8 mouse cellular contexts compared by ENCODE assay signal in genomic region chr3:51888662-51889433, GRCm38 (mm10).
DNase-seq lines count a peak whose midpoint lies in the region; ATAC-seq and TF ChIP-seq lines count a peak whose summit lies in the region.

No protein-coding gene starts in this region.

- H3K4me2 ChIP-seq in hindbrain, embryonic 16.5 days (ENCODE audit: low read length) = peak overlapping the region; percentile 51
- peak overlapping the region; percentile 43 for H3K4me2 ChIP-seq in midbrain, embryonic 16.5 days (ENCODE audit: low read length)

- no peaks in the 10 kb centered on the region for H3K36me3 ChIP-seq in heart, adult 2 months (ENCODE audit: control insufficient read depth, insufficient read depth, low read length)
- no peaks in the 10 kb centered on the region for H3K36me3 ChIP-seq in hindbrain, embryonic 16.5 days (ENCODE audit: control insufficient read depth, insufficient read depth, low read length)
- no peaks in the 10 kb centered on the region for H3K36me3 ChIP-seq in midbrain, embryonic 16.5 days (ENCODE audit: control insufficient read depth, insufficient read depth, low read length)

- H3K4me3 ChIP-seq in heart, adult 2 months = peak overlapping the region; percentile 3; the same call in 1 of the 2 replicates
- 0 out of 2 replicates have a peak overlapping the region, but pooled peaks have one; percentile 13 for H3K4me3 ChIP-seq in hindbrain, embryonic 16.5 days (ENCODE audit: low read length)
- H3K4me3 ChIP-seq in midbrain, embryonic 16.5 days (ENCODE audit: low read depth, low read length) = no peak overlapping the region

- no peaks in the 10 kb centered on the region for H3K79me2 ChIP-seq in heart, adult 2 months (replicated peaks; ENCODE audit: control insufficient read depth, insufficient read depth, low read length)

- no peak for TF ChIP-seq EP300 in heart, adult 2 months (IDR thresholded peaks at IDR 0.05; ENCODE audit: insufficient read depth, low read depth, low read length)

- intact Hi-C loops in heart, adult 2 months (cut with DNase I) = no loop called here

- ATAC-seq in hindbrain, embryonic 16.5 days = peak; percentile 79
- ATAC-seq in midbrain, embryonic 16.5 days = peak; percentile 89

- no peak overlapping the region for H3K9ac ChIP-seq in heart, adult 2 months (ENCODE audit: low read depth, low read length)
- peak overlapping the region; percentile 55 for H3K9ac ChIP-seq in hindbrain, embryonic 16.5 days (ENCODE audit: low read depth, low read length)
- H3K9ac ChIP-seq in midbrain, embryonic 16.5 days (ENCODE audit: low read depth, low read length) = peak overlapping the region; percentile 49

- no peaks in the 10 kb centered on the region for H3K9me3 ChIP-seq in hindbrain, embryonic 16.5 days (ENCODE audit: control insufficient read depth, low read length)
- no peaks in the 10 kb centered on the region for H3K9me3 ChIP-seq in midbrain, embryonic 16.5 days (replicated peaks; ENCODE audit: control insufficient read depth, low read length, poor library complexity, severe bottlenecking)

- H3K4me1 ChIP-seq in heart, adult 2 months (ENCODE audit: control insufficient read depth, insufficient read depth, low read length) = peaks cover 5% of the 10 kb centered on the region; the same call in 1 of the 2 replicates
- peaks cover 27% of the 10 kb centered on the region for H3K4me1 ChIP-seq in hindbrain, embryonic 16.5 days (ENCODE audit: control insufficient read depth, insufficient read depth, low read depth, low read length)
- peaks cover 28% of the 10 kb centered on the region for H3K4me1 ChIP-seq in midbrain, embryonic 16.5 days (ENCODE audit: control insufficient read depth, insufficient read depth, low read length)

- H3K27me3 ChIP-seq in heart, adult 2 months (ENCODE audit: control insufficient read depth, insufficient read depth, low read length) = no peaks in the 10 kb centered on the region
- H3K27me3 ChIP-seq in hindbrain, embryonic 16.5 days (replicated peaks; ENCODE audit: control insufficient read depth, insufficient read depth, low read length) = no peaks in the 10 kb centered on the region
- H3K27me3 ChIP-seq in midbrain, embryonic 16.5 days (ENCODE audit: control insufficient read depth, insufficient read depth, low read depth, low read length) = no peaks in the 10 kb centered on the region

- H3K27ac ChIP-seq in heart, adult 2 months = no peak overlapping the region
- peak overlapping the region; percentile 88 for H3K27ac ChIP-seq in hindbrain, embryonic 16.5 days (ENCODE audit: low read depth, low read length)
- H3K27ac ChIP-seq in midbrain, embryonic 16.5 days (ENCODE audit: low read length) = peak overlapping the region; percentile 85

- DNase-seq in heart, adult 2 months = no peak
- DNase-seq in heart, adult 18-20 months = no peak
- peak; percentile 71 for DNase-seq in embryo, embryonic 10 days (ENCODE audit: low spot score)
- no peak for DNase-seq in adrenal gland, postnatal 4 days (ENCODE audit: low spot score in 2 of 2)
- no peak for DNase-seq in spleen, postnatal 14 days (ENCODE audit: low spot score in 2 of 2)
- no peak for DNase-seq in ovary, postnatal 10 days (ENCODE audit: low spot score)

- no peak for TF ChIP-seq CTCF in heart, adult 2 months (IDR thresholded peaks at IDR 0.05)

- WGBS in heart, adult 2 months = 51% methylated on average over 20 of the region's 20 CpGs
- WGBS in hindbrain, embryonic 16.5 days = 6% methylated on average over 19 of the region's 20 CpGs
- 4% methylated on average over 20 of the region's 20 CpGs for WGBS in midbrain, embryonic 16.5 days

- no peak for TF ChIP-seq POLR2A in heart, adult 2 months (IDR thresholded peaks at IDR 0.05; ENCODE audit: insufficient read depth, low read depth, low read length)
